Mouse (Mus musculus) midbrain, embryonic 13.5 days (tissue): ENCODE measurements around the gene Cacna1a. TPM values are rescaled to one million over a fixed set of nuclear protein-coding genes. Genes with fewer than 3 reads are reported as not detected.
A peak's percentile ranks its signal among the peaks of the same experiment; 100 is the strongest.

ENCODE experiments used
- ATAC-seq: fragments of 200-750 bp; cut with Nextera tagmentation; 2 replicates; pipeline ENCODE4 v1.8.0; 2017; ENCODE audit warnings: mild to moderate bottlenecking, moderate TSS enrichment, moderate library complexity
- H3K27ac ChIP-seq: fragments of 300-500 bp; sonication (generic); 2 replicates; pipeline ENCODE4 v1.5.1; 2015; ENCODE audit warnings: inconsistent platforms, mild to moderate bottlenecking, moderate library complexity
- H3K27me3 ChIP-seq: fragments of 300-500 bp; sonication (generic); 2 replicates; pipeline ENCODE4 v1.6.1; 2015; ENCODE audit warnings: mild to moderate bottlenecking, inconsistent platforms
- H3K36me3 ChIP-seq: fragments of 300-500 bp; sonication (generic); 2 replicates; pipeline ENCODE4 v1.6.1; 2015; ENCODE audit warnings: mild to moderate bottlenecking, inconsistent platforms
- H3K4me1 ChIP-seq: fragments of 300-500 bp; sonication (generic); replicated peaks from 2 replicates; pipeline ENCODE4 v1.6.1; 2015; ENCODE audit warnings: inconsistent platforms
- H3K4me2 ChIP-seq: fragments of 300-500 bp; sonication (generic); replicated peaks from 2 replicates; pipeline ENCODE4 v1.6.1; 2015; ENCODE audit warnings: moderate library complexity, mild to moderate bottlenecking, inconsistent platforms
- H3K4me3 ChIP-seq: fragments of 300-500 bp; sonication (generic); replicated peaks from 2 replicates; pipeline ENCODE4 v1.5.1; 2015; ENCODE audit warnings: mild to moderate bottlenecking, inconsistent platforms
- H3K9ac ChIP-seq: fragments of 300-500 bp; sonication (generic); replicated peaks from 2 replicates; pipeline ENCODE4 v1.6.1; 2015; ENCODE audit warnings: mild to moderate bottlenecking, inconsistent platforms
- H3K9me3 ChIP-seq: fragments of 300-500 bp; sonication (generic); 2 replicates; pipeline ENCODE4 v1.6.1; 2016; ENCODE audit warnings: mild to moderate bottlenecking, inconsistent platforms
- WGBS: fragments of 180-500 bp; shearing (Covaris S2); methylation state at CpG from one replicate; pipeline ENCODE4 v1.1.7; 2015; 5-methylcytosine and 5-hydroxymethylcytosine counted together
- polyA plus RNA-seq: library from polyadenylated mRNA; unstranded; fragments of >200 nt; fragmentation: Nextera tagmentation; extraction: Ambion mirVana; gene quantifications from 2 replicates; pipeline ENCODE4 v1.2.1, GENCODE M21; 2015

Cacna1a gene
- polyA plus RNA-seq, 1 experiment from 2014 or later: 19.0 TPM

GRCm38 (mm10) chr8:84553617-84554016 lies 165.4 kb downstream of the Cacna1a start:
- WGBS: 80% methylated on average over 4 of the region's 4 CpGs
- Histone ChIP-seq H3K4me1 (0 out of 2 replicates have a peak, but pooled peaks cover 3% of the 10 kb centered on the region), H3K4me3 (no peak overlapping the region), H3K9ac (no peak overlapping the region), H3K27me3 (peaks cover 28% of the 10 kb centered on the region), H3K4me2 (no peak overlapping the region), H3K36me3 (peaks cover 34% of the 10 kb centered on the region), H3K9me3 (no peaks in the 10 kb centered on the region), H3K27ac (no peak overlapping the region)
- ATAC-seq: no peak

- H3K9ac ChIP-seq: 0 out of 2 replicates have a peak overlapping the region, but pooled peaks have one; percentile 19
- peak overlapping the region; percentile 60 for H3K27ac ChIP-seq
- peaks cover 9% of the 10 kb centered on the region for H3K4me1 ChIP-seq
- H3K27me3 ChIP-seq: peaks cover 37% of the 10 kb centered on the region
- no peaks in the 10 kb centered on the region for H3K9me3 ChIP-seq
- WGBS: 49% methylated on average over 14 of the region's 14 CpGs
- H3K36me3 ChIP-seq: peaks cover 28% of the 10 kb centered on the region
- ATAC-seq: peak; percentile 73
- no peak overlapping the region for H3K4me3 ChIP-seq
- no peak overlapping the region for H3K4me2 ChIP-seq
Measured at GRCm38 (mm10) chr8:84554301-84555027, 166.2 kb downstream of the Cacna1a start.

GRCm38 (mm10) chr8:84555269-84555668 lies 167.0 kb downstream of the Cacna1a start:
- peaks cover 45% of the 10 kb centered on the region for H3K27me3 ChIP-seq
- 86% methylated on average over 7 of the region's 7 CpGs for WGBS
- H3K27ac ChIP-seq: no peak overlapping the region
- H3K4me2 ChIP-seq: no peak overlapping the region
- no peak overlapping the region for H3K4me3 ChIP-seq
- H3K9me3 ChIP-seq: no peaks in the 10 kb centered on the region
- peaks cover 9% of the 10 kb centered on the region for H3K4me1 ChIP-seq
- peaks cover 21% of the 10 kb centered on the region for H3K36me3 ChIP-seq
- H3K9ac ChIP-seq: no peak overlapping the region
- no peak for ATAC-seq

GRCm38 (mm10) chr8:84557936-84558335 lies 169.7 kb downstream of the Cacna1a start:
- Histone ChIP-seq H3K27me3 (peaks cover 47% of the 10 kb centered on the region), H3K4me3 (no peak overlapping the region), H3K27ac (no peak overlapping the region), H3K4me2 (no peak overlapping the region), H3K4me1 (peaks cover 9% of the 10 kb centered on the region), H3K9ac (no peak overlapping the region), H3K36me3 (0 out of 2 replicates have a peak, but pooled peaks cover 3% of the 10 kb centered on the region), H3K9me3 (no peaks in the 10 kb centered on the region)
- WGBS: 83% methylated on average over 4 of the region's 4 CpGs
- no peak for ATAC-seq

- no peaks in the 10 kb centered on the region for H3K9me3 ChIP-seq
- peak overlapping the region; percentile 56 for H3K4me2 ChIP-seq
- no peak overlapping the region for H3K27ac ChIP-seq
- H3K9ac ChIP-seq: peak overlapping the region; percentile 48; the same call in 1 of the 2 replicates
- peaks cover 12% of the 10 kb centered on the region for H3K4me1 ChIP-seq
- ATAC-seq: no peak
- peak overlapping the region; percentile 40 for H3K4me3 ChIP-seq
- H3K27me3 ChIP-seq: peaks cover 47% of the 10 kb centered on the region
- under 1% methylated on average over 78 of the region's 84 CpGs for WGBS
- H3K36me3 ChIP-seq: no peaks in the 10 kb centered on the region
Measured at GRCm38 (mm10) chr8:84559121-84559604, 170.9 kb downstream of the Cacna1a start.

GRCm38 (mm10) chr8:84561698-84562097 lies 173.5 kb downstream of the Cacna1a start:
- ATAC-seq: no peak
- Histone ChIP-seq H3K27me3 (peaks cover 38% of the 10 kb centered on the region), H3K4me1 (peaks cover 12% of the 10 kb centered on the region), H3K27ac (no peak overlapping the region), H3K36me3 (peaks cover 10% of the 10 kb centered on the region), H3K4me2 (no peak overlapping the region), H3K9ac (no peak overlapping the region), H3K9me3 (no peaks in the 10 kb centered on the region), H3K4me3 (no peak overlapping the region)
- WGBS: 88% methylated on average over 4 of the region's 4 CpGs

- 69% methylated on average over 1 of the region's 1 CpGs for WGBS
- peaks cover 24% of the 10 kb centered on the region for H3K36me3 ChIP-seq
- no peak overlapping the region for H3K4me3 ChIP-seq
- H3K27me3 ChIP-seq: peaks cover 15% of the 10 kb centered on the region
- H3K4me1 ChIP-seq: peaks cover 8% of the 10 kb centered on the region
- no peak overlapping the region for H3K9ac ChIP-seq
- H3K27ac ChIP-seq: no peak overlapping the region
- H3K4me2 ChIP-seq: no peak overlapping the region
- peak; percentile 73 for ATAC-seq
- no peaks in the 10 kb centered on the region for H3K9me3 ChIP-seq
Measured at GRCm38 (mm10) chr8:84564042-84564441, 175.8 kb downstream of the Cacna1a start.

- ATAC-seq: no peak
Measured at GRCm38 (mm10) chr8:84565577-84566360, 177.5 kb downstream of the Cacna1a start.

GRCm38 (mm10) chr8:84566816-84567413 lies 178.7 kb downstream of the Cacna1a start:
- peaks cover 46% of the 10 kb centered on the region for H3K36me3 ChIP-seq
- no peak overlapping the region for H3K4me2 ChIP-seq
- H3K9me3 ChIP-seq: no peaks in the 10 kb centered on the region
- H3K27ac ChIP-seq: no peak overlapping the region
- peaks cover 5% of the 10 kb centered on the region; the same call in 1 of the 2 replicates for H3K4me1 ChIP-seq
- no peak for ATAC-seq
- no peak overlapping the region for H3K9ac ChIP-seq
- no peak overlapping the region for H3K4me3 ChIP-seq
- 89% methylated on average over 12 of the region's 12 CpGs for WGBS
- H3K27me3 ChIP-seq: no peaks in the 10 kb centered on the region

More at GRCm38 (mm10) chr8:84565577-84566360, 177.5 kb downstream of the Cacna1a start:
- Histone ChIP-seq H3K9ac (no peak overlapping the region), H3K4me2 (no peak overlapping the region), H3K27ac (no peak overlapping the region), H3K4me3 (no peak overlapping the region), H3K27me3 (no peaks in the 10 kb centered on the region), H3K4me1 (peaks cover 5% of the 10 kb centered on the region; the same call in 1 of the 2 replicates), H3K9me3 (no peaks in the 10 kb centered on the region), H3K36me3 (peaks cover 34% of the 10 kb centered on the region)
- 86% methylated on average over 25 of the region's 25 CpGs for WGBS

GRCm38 (mm10) chr8:84567541-84567940 lies 179.3 kb downstream of the Cacna1a start:
- Histone ChIP-seq H3K27me3 (no peaks in the 10 kb centered on the region), H3K4me2 (no peak overlapping the region), H3K4me3 (no peak overlapping the region), H3K27ac (no peak overlapping the region), H3K9me3 (no peaks in the 10 kb centered on the region), H3K4me1 (peaks cover 5% of the 10 kb centered on the region; the same call in 1 of the 2 replicates), H3K9ac (no peak overlapping the region), H3K36me3 (peaks cover 52% of the 10 kb centered on the region)
- ATAC-seq: no peak
- WGBS: 84% methylated on average over 19 of the region's 19 CpGs

GRCm38 (mm10) chr8:84568737-84569136 lies 180.5 kb downstream of the Cacna1a start:
- ATAC-seq: no peak
- Histone ChIP-seq H3K27ac (no peak overlapping the region), H3K4me2 (no peak overlapping the region), H3K9ac (no peak overlapping the region), H3K36me3 (peaks cover 59% of the 10 kb centered on the region), H3K4me1 (peaks cover 5% of the 10 kb centered on the region; the same call in 1 of the 2 replicates), H3K9me3 (no peaks in the 10 kb centered on the region), H3K27me3 (no peaks in the 10 kb centered on the region), H3K4me3 (no peak overlapping the region)
- 90% methylated on average over 8 of the region's 8 CpGs for WGBS
